Mouse (Mus musculus) hematopoietic stem cell, adult 5-6 weeks (primary cell): ENCODE results near the gene Milr1. TPM values are rescaled to one million over a fixed set of nuclear protein-coding genes. Genes with fewer than 3 reads are reported as not detected.
"Not testable (repeated sequence)": the region's sequence is repeated elsewhere in the genome, so short reads cannot be mapped to it uniquely, and the experiment has no call there.

ENCODE experiments used
- ATAC-seq, 2 experiments: fragments of 125-278 bp in 1 of 2; replicated peaks in 1 of 2; 2 replicates each; pipeline ENCODE4 v1.8.0; 2016 to 2017; ENCODE audit warnings: inconsistent platforms in 2 of 2, mild to moderate bottlenecking in 2 of 2, moderate number of reproducible peaks in 2 of 2, low read depth in 1 of 2, moderate TSS enrichment in 1 of 2; ENCODE audit not compliant: low FRiP score in 2 of 2, poor library complexity in 2 of 2, severe bottlenecking in 2 of 2, insufficient read depth in 1 of 2, low TSS enrichment in 1 of 2
- total RNA-seq: library from RNA; stranded (forward); fragments of 172-1452, 232-1000 nt; gene quantifications from 2 replicates; pipeline ENCODE4 v1.2.3, GENCODE M21; 2017

Gene Milr1
- total RNA-seq, 1 experiment from 2014 or later, result 51.9 TPM

- no peak for ATAC-seq
Observed at GRCm38 (mm10) chr11:106784476-106784875, 33.5 kb downstream of the Milr1 start.

DNA sequence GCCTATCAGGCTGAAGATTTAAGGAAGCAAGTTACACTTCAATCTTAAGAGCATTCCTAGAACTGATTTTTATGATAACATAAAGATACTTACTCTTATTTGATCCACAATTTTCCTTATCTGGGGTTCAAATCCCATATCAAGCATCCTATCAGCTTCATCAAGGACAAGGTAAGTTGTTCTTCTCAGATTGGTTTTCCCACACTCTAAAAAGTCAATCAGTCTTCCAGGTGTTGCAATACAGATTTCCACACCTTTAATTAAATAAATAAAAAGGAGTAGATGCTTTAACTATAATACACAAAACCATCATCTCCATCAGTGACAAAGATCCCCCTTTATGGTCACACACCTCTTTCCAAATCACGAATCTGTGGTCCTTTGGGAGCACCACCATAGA lies 34.0 kb downstream of the Milr1 start:
- ATAC-seq, result no peak

- ATAC-seq, result peak; percentile 6 to 15
Observed at GRCm38 (mm10) chr11:106787131-106788025, 36.4 kb downstream of the Milr1 start.

DNA sequence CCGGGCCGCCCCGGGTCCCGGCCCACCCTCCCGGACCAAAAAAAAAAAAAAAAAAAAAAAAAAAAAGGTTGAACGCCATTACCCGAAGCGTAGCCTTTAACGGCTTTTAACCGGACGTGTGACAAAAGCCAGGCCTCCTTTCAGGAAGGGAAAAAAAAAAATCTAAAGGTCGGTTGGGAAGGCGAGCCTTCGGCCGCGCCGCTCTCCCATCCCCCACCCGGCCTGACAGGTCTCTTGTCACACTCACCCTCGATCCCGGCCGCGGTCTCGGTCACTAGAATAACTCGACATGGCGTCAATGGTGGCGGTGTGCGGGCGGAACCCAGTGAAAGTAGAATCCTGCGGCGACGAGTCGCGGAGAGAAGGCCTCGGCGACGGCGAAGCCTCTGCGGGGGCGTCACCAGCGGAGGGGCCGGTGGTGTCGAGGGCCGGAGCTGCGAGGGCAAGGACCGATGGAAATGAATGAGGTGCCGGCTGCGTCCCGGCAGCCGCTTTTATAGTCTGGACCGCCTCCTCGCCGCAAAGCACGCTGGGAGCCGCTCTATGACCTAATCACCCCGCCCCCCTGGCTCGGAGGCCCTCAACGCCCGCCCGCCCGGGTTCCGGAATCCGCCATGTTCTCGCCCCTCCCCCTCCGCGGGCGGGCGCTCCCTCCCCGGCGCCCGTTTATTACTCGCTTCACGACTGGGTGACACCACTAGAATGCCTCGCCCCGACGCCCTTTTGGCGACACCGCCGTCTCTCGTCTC lies 37.2 kb downstream of the Milr1 start:
- peak; percentile 52 to 68 for ATAC-seq

DNA sequence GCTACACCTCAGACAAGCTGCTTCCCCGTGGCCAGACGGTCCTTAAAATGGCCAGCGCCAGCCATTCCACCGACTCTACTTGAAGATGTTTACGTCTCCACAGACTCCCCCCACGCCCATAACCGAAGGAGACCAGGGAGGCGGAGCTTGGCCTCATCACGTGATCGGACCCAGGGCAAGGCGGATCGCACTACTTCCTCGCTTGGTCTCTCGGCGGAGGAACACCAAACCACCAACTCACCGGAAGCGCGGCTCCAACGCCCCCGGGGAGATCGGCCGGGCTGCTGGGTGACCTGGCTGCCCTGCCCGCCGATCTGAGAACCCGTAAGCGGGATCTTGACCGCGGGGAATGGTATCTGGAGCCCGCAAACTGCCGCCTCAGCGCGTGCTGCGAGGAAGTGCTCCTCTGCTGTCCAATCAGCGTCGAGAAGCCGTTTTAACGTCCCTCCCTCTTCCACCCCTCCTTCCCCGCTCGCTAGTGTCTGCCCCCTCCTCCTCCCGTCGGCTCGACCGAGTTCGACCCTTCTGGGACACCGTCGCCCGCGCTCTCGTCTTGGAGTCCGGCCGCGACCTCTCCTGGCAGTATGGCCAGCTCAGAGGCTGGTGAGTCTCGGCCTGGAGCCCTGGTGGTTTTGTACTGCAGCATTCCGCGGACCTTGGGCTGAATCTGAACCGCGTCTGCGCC lies 37.9 kb downstream of the Milr1 start, which contains the start of the genes Ddx5 and Cep95:
Gene Ddx5, minus strand, starts transcription at position 411 of the 685 bp plus-strand sequence.
Gene Cep95, plus strand, starts transcription at position 478 of the 685 bp plus-strand sequence.
- ATAC-seq, result peak; percentile 65 to 68

- no peak for ATAC-seq
Observed at GRCm38 (mm10) chr11:106789649-106790048, 38.6 kb downstream of the Milr1 start.

DNA sequence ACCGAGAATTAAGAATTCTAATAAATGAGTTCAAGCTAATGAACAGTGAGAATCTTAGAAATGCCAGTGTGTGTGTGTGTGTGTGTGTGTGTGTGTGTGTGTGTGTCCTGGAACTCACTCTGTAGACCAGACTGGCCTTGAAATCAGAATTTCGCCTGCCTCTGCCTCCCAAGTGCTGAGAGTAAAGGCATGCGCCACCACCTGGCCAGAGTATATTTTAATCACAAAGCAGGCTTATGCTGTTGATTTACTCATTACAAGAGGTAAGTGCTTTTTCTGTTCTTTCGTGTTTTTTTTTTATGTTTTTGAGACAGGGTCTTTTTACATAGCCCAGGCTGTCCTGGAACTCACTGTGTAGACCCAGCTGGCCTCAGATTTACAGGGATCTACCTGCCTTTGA lies 42.8 kb downstream of the Milr1 start:
- ATAC-seq, result no peak

- no peak for ATAC-seq
Observed at GRCm38 (mm10) chr11:106795679-106796078, 44.7 kb downstream of the Milr1 start.

- no peak; a peak in 1 of 4 replicates for ATAC-seq
Observed at GRCm38 (mm10) chr11:106802069-106802627, 51.1 kb downstream of the Milr1 start.

- not testable (repeated sequence) for ATAC-seq
Observed at GRCm38 (mm10) chr11:106807442-106807841, 56.4 kb downstream of the Milr1 start.

DNA sequence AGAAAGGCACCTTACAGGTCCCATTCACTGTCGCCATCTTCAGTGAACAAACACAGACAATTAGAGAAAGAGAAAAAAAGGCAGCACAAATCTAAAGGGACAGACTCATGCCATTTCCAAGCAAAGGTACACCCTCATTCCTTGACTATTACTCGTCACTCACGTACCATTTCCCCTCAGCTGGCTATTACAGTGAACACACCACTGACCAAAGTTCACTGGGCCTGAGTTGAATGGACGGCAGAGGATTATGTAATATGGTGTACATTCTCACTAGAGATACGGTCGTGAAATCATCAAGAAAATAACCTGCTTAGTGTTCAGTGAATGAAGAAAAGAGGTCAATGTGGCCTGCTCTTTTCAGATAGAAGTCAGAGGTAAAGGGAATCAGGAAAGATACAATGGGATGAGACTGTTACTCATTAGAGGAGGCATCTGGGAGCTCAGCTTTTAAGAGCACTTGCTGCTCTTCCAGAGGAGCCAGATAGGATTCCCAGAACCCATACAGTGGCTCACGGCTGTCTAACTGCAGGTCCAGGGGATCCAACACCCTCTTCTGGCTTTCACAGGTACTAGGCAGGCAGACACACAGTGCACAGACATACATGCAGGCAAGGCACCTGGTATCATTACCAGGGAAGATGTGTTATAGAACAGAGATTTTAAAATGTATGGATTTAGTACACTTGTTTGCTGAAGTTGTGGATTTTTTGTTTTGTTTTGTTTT lies 61.5 kb downstream of the Milr1 start:
- no peak for ATAC-seq

- no peak for ATAC-seq
Observed at GRCm38 (mm10) chr11:106814601-106815320, 63.7 kb downstream of the Milr1 start.

DNA sequence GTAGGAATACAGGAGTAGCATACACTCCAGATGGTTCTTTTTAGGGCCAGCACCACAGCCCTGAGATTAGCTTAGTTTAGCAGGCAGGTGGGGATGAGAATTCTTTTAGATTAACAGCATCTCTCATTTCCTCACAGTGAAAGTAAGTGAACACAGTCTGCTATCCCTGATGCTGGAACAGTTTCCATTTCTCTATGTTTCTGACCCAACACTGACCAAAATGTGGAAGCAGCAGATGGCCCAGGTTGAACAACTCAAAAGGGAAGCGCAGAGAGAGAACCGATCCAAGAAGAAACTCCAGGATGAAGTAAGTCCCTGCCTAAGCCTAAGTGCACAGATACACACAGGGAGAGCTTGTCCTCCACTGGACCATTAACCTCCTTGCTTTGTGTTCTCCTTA lies 64.3 kb downstream of the Milr1 start:
- ATAC-seq, result no peak

DNA sequence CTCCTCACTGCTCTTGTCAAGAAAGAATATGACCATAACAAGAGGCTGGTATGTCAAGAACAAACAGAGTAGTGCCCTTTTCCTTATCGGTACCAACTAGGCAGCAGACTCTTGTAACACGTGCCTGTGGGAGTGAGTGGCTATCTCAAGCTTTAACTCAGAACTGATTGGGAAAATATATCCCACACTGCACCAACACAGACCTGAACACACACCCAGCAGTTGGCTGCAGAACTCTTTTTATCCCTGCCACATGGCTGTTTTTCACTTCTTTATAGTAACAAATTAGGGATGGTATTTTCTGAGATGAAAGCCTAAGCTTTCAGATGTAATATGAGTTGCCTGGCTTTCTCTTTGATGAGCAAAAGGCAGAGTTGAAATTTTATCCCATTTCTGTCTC lies 64.7 kb downstream of the Milr1 start:
- no peak for ATAC-seq

DNA sequence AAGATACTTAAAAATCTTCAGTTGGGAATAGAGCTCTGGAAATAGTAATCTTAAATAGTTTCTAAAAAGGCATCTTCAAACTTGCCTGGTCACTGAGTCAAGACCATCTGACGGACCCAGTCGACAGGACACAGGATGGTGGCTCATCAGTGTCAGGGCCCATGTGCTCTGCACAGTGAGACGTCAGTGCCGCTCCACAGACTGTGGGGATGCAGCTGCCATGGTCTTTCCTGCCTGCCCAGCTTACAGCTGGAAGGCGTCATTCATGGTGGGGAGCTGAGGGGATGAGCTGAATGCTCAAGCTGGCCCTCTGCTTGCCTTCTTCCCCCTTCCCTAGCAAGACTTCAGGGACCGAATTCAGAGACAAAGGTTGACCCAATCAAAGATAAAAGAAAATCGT lies 65.3 kb downstream of the Milr1 start:
- ATAC-seq, result no peak

GRCm38 (mm10) chr11:106817156-106817555 lies 66.1 kb downstream of the Milr1 start:
- no peak for ATAC-seq
